Mouse (Mus musculus) ES-Bruce4 (cell line): ENCODE data around the gene Zfp708.

Experiments
- CTCF ChIP-seq: IDR thresholded peaks from one replicate; pipeline ENCODE4 v1.8.1; 2011; ENCODE audit warnings: low read depth, low read length
- POLR2A ChIP-seq: IDR thresholded peaks from one replicate; pipeline ENCODE4 v1.8.1; 2011; ENCODE audit warnings: low read length; ENCODE audit not compliant: insufficient read depth

DNA sequence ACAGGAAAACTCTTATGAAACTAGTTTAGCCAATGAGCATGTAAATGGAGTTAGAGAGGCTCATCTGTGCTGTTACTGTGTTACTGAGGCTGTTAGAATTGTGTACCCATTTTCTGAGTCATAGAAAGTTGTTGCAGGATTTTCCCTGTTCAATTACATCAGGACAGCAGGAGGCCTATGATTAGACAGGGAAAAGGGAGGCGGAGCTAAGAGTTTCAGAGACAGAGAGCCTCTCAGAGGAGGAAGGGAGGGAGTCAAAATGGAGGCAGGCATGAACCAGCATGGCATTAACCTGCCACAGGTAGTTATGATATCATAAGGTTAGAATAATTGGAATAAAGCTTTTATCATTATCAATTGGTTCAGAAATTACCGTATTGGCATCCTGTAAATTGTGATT, 25.0 kb downstream of the Zfp708 start:
- no peak for TF ChIP-seq POLR2A
- TF ChIP-seq CTCF: no peak
